18 mouse cellular contexts compared by ENCODE assay signal in the genomic region with DNA sequence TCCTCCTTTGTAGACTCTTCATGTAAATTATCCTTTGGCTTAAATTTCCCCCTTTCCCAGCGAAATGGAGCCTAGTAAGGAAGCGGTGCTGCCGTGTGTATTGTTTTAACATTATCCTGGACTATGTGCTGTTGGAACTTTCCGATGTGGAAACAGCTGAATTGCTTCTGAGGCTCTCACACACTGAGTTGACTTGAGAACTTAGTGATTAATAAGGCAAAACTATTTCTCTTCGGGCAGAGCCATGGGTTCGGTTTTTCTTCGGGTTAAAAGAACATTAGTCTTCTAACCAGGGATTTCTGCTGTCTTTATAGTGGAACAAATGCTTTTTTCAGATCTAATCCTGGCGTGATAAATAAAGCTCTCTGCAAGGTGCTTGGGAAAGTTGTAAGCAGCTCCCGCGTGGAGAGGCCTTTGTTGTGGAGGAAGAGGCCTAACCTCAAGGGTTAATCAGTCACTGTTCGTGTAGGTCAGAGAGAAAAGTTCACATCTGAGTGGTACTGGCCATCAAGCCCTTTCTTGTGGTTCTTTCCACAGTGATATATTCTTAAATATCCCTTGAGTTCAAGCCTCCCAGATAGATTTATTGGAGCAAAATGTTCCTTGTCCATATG.
DNase-seq lines count a peak whose midpoint lies in the region; ATAC-seq and TF ChIP-seq lines count a peak whose summit lies in the region.
"Had no signal": no experiment of that assay in that cellular context is flagged by ENCODE, and none has a peak within 500 bp of the region (broad histone marks: within the 10 kb centered on the region; RNA-seq: fewer than 3 reads in every experiment).

No protein-coding gene starts in this region.

- no peak overlapping the region for H3K9ac ChIP-seq in heart, postnatal 0 days (replicated peaks; ENCODE audit: low read depth, low read length)
- H3K9ac ChIP-seq in kidney, embryonic 14.5 days (ENCODE audit: low read depth, low read length), result no peak overlapping the region
- no peak overlapping the region for H3K9ac ChIP-seq in kidney, embryonic 15.5 days
- H3K9ac ChIP-seq in stomach, embryonic 14.5 days (replicated peaks; ENCODE audit: low read depth, low read length), result no peak overlapping the region
- no peak overlapping the region for H3K9ac ChIP-seq in hindbrain, postnatal 0 days (replicated peaks; ENCODE audit: low read length)
- H3K9ac ChIP-seq: forebrain, postnatal 0 days; liver, postnatal 0 days had no signal

- no peaks in the 10 kb centered on the region for H3K79me2 ChIP-seq in C2C12 (ENCODE audit: control insufficient read depth, insufficient read depth)

- no peaks in the 10 kb centered on the region for H3K9me3 ChIP-seq in heart, postnatal 0 days (replicated peaks; ENCODE audit: control insufficient read depth, low read length)
- no peaks in the 10 kb centered on the region for H3K9me3 ChIP-seq in kidney, embryonic 14.5 days (ENCODE audit: control insufficient read depth, low read length)
- no peaks in the 10 kb centered on the region for H3K9me3 ChIP-seq in kidney, embryonic 15.5 days (replicated peaks)
- no peaks in the 10 kb centered on the region for H3K9me3 ChIP-seq in stomach, embryonic 14.5 days (ENCODE audit: control insufficient read depth, low read depth, low read length)
- no peaks in the 10 kb centered on the region for H3K9me3 ChIP-seq in hindbrain, postnatal 0 days (ENCODE audit: low read length)
- H3K9me3 ChIP-seq: G1E had no signal

- intact Hi-C loops in heart, postnatal 14 days (cut with DNase I), result no loop called here

- TF ChIP-seq EP300 in heart, postnatal 0 days (IDR thresholded peaks at IDR 0.05; ENCODE audit: low read depth), result no peak

- no peaks in the 10 kb centered on the region for H3K36me3 ChIP-seq in heart, postnatal 0 days (replicated peaks; ENCODE audit: control insufficient read depth, insufficient read depth, low read length)
- H3K36me3 ChIP-seq in kidney, embryonic 14.5 days (ENCODE audit: control insufficient read depth, insufficient read depth, low read length), result no peaks in the 10 kb centered on the region
- no peaks in the 10 kb centered on the region for H3K36me3 ChIP-seq in kidney, embryonic 15.5 days
- H3K36me3 ChIP-seq in C2C12 (ENCODE audit: control insufficient read depth, insufficient read depth), result no peaks in the 10 kb centered on the region
- no peaks in the 10 kb centered on the region for H3K36me3 ChIP-seq in stomach, embryonic 14.5 days (ENCODE audit: control insufficient read depth, insufficient read depth, low read length)
- no peaks in the 10 kb centered on the region for H3K36me3 ChIP-seq in hindbrain, postnatal 0 days (ENCODE audit: insufficient read depth, low read length)

- TF ChIP-seq CTCF in heart, postnatal 0 days (IDR thresholded peaks at IDR 0.05; ENCODE audit: low read depth), result no peak
- TF ChIP-seq CTCF in C2C12 (IDR thresholded peaks at IDR 0.05; ENCODE audit: control insufficient read depth, insufficient read depth, insufficient read length), result no peak
- TF ChIP-seq CTCF in hindbrain, postnatal 0 days (IDR thresholded peaks at IDR 0.05; ENCODE audit: low read depth), result no peak

- H3K4me1 ChIP-seq in heart, postnatal 0 days (ENCODE audit: control insufficient read depth, insufficient read depth), result peaks cover 8% of the 10 kb centered on the region; the same call in 1 of the 2 replicates
- H3K4me1 ChIP-seq in kidney, embryonic 14.5 days (ENCODE audit: control insufficient read depth, insufficient read depth, low read length), result peaks cover 32% of the 10 kb centered on the region
- H3K4me1 ChIP-seq in kidney, embryonic 15.5 days, result peaks cover 30% of the 10 kb centered on the region
- peaks cover 30% of the 10 kb centered on the region for H3K4me1 ChIP-seq in stomach, embryonic 14.5 days (ENCODE audit: control insufficient read depth, insufficient read depth, low read length)
- H3K4me1 ChIP-seq in hindbrain, postnatal 0 days (ENCODE audit: insufficient read depth, low read length), result no peaks in the 10 kb centered on the region

- DNase-seq in heart, postnatal 0 days (ENCODE audit: low spot score), result no peak
- no peak for DNase-seq in heart, postnatal 14 days
- no peak for DNase-seq in hindbrain, postnatal 0 days (ENCODE audit: low spot score)
- DNase-seq: cerebellum, adult 11 months; cerebellum, adult 9-11 months; forebrain, postnatal 0 days; gastrocnemius, postnatal 14 days; heart, adult 2 months; liver, postnatal 0 days; thymus, postnatal 25 days had no signal

- peak overlapping the region; percentile 40 for H3ac ChIP-seq in C2C12 (ENCODE audit: control insufficient read depth, insufficient read length, low read depth)

- H3K27me3 ChIP-seq in heart, postnatal 0 days (ENCODE audit: control insufficient read depth, insufficient read depth, low read length), result no peaks in the 10 kb centered on the region
- H3K27me3 ChIP-seq in kidney, embryonic 14.5 days (ENCODE audit: control insufficient read depth, insufficient read depth, low read length), result no peaks in the 10 kb centered on the region
- no peaks in the 10 kb centered on the region for H3K27me3 ChIP-seq in kidney, embryonic 15.5 days
- no peaks in the 10 kb centered on the region for H3K27me3 ChIP-seq in C2C12 (ENCODE audit: control insufficient read depth, insufficient read depth, insufficient read length)
- no peaks in the 10 kb centered on the region for H3K27me3 ChIP-seq in stomach, embryonic 14.5 days (ENCODE audit: control insufficient read depth, insufficient read depth, low read length)
- no peaks in the 10 kb centered on the region for H3K27me3 ChIP-seq in hindbrain, postnatal 0 days (ENCODE audit: insufficient read depth, low read length)
- H3K27me3 ChIP-seq: CH12.LX had no signal

- no peak overlapping the region for H3K4me3 ChIP-seq in heart, postnatal 0 days (ENCODE audit: low read depth, low read length)
- H3K4me3 ChIP-seq in kidney, embryonic 14.5 days (ENCODE audit: low read length), result no peak overlapping the region
- H3K4me3 ChIP-seq in kidney, embryonic 15.5 days (replicated peaks), result no peak overlapping the region
- H3K4me3 ChIP-seq in C2C12 (ENCODE audit: insufficient read depth, poor library complexity, severe bottlenecking), result no peak overlapping the region
- no peak overlapping the region for H3K4me3 ChIP-seq in stomach, embryonic 14.5 days (ENCODE audit: low read depth, low read length)
- H3K4me3 ChIP-seq in hindbrain, postnatal 0 days (ENCODE audit: low read length), result no peak overlapping the region
- H3K4me3 ChIP-seq: heart, adult 2 months had no signal

- peak overlapping the region; percentile 6; the same call in 1 of the 2 replicates for H3K27ac ChIP-seq in heart, postnatal 0 days (ENCODE audit: low read depth)
- peak overlapping the region; percentile 59; the same call in 1 of the 2 replicates for H3K27ac ChIP-seq in kidney, embryonic 14.5 days (ENCODE audit: low read depth, low read length)
- H3K27ac ChIP-seq in kidney, embryonic 15.5 days, result no peak overlapping the region; the same call in 1 of the 2 replicates
- peak overlapping the region; percentile 56; the same call in 1 of the 2 replicates for H3K27ac ChIP-seq in stomach, embryonic 14.5 days (ENCODE audit: low read length)
- H3K27ac ChIP-seq in hindbrain, postnatal 0 days, result no peak overlapping the region
- H3K27ac ChIP-seq: heart, adult 2 months; macrophage had no signal

- ATAC-seq in heart, postnatal 0 days (ENCODE audit: insufficient read depth, low read depth), result no peak
- no peak for ATAC-seq in kidney, embryonic 14.5 days (ENCODE audit: low FRiP score, low TSS enrichment)
- ATAC-seq in kidney, embryonic 15.5 days (replicated peaks; ENCODE audit: low FRiP score), result no peak
- 0 out of 2 replicates have a peak, but pooled peaks have one; percentile 37 for ATAC-seq in stomach, embryonic 14.5 days (ENCODE audit: insufficient number of reproducible peaks, insufficient read depth, low FRiP score, low read depth)
- ATAC-seq in hindbrain, postnatal 0 days, result no peak
- ATAC-seq: forebrain, postnatal 0 days; liver, postnatal 0 days had no signal

- no peak overlapping the region for H3K4me2 ChIP-seq in heart, postnatal 0 days (ENCODE audit: low read depth, low read length)
- H3K4me2 ChIP-seq in kidney, embryonic 14.5 days (replicated peaks; ENCODE audit: low read depth, low read length), result no peak overlapping the region
- H3K4me2 ChIP-seq in kidney, embryonic 15.5 days, result no peak overlapping the region
- no peak overlapping the region for H3K4me2 ChIP-seq in stomach, embryonic 14.5 days (replicated peaks; ENCODE audit: low read depth, low read length)
- H3K4me2 ChIP-seq in hindbrain, postnatal 0 days (ENCODE audit: low read depth, low read length), result no peak overlapping the region
- H3K4me2 ChIP-seq: liver, embryonic 11.5 days had no signal

- H3K79me3 ChIP-seq in C2C12 (ENCODE audit: low read depth), result no peaks in the 10 kb centered on the region

- WGBS in heart, postnatal 0 days, result 60% methylated on average over 11 of the region's 11 CpGs
- 38% methylated on average over 11 of the region's 11 CpGs for WGBS in kidney, embryonic 14.5 days
- WGBS in kidney, embryonic 15.5 days, result 32% methylated on average over 11 of the region's 11 CpGs
- WGBS in stomach, embryonic 14.5 days, result 16% methylated on average over 11 of the region's 11 CpGs
- WGBS in hindbrain, postnatal 0 days, result 60% methylated on average over 11 of the region's 11 CpGs

TF ChIP-seq in C2C12, 6 proteins besides CTCF, POLR2A, EP300 and RAD21:
- peak; percentile 1 for TF ChIP-seq MAX (IDR thresholded peaks at IDR 0.05)
- TF ChIP-seq USF1 (IDR thresholded peaks at IDR 0.05; ENCODE audit: low read depth), result no peak

Comparison
In these comparisons a context has a peak if more than half of its experiments do, and no peak if none do; other contexts are left out.
1. H3K27ac ChIP-seq: peak in heart, postnatal 0 days (single experiment), kidney, embryonic 14.5 days (single experiment) and stomach, embryonic 14.5 days (single experiment); none in kidney, embryonic 15.5 days (single experiment) and hindbrain, postnatal 0 days (single experiment).